Mouse (Mus musculus): ENCODE data around the gene Fastk.

GRCm38 (mm10) chr5:24484963-24485362 lies 39.9 kb upstream of the Fastk start:
- no peak for TF ChIP-seq EP300 (optimal IDR thresholded peaks at IDR 0.05)
- TF ChIP-seq CTCF (IDR thresholded peaks at IDR 0.05; ENCODE audit: low read depth), result no peak
